Mouse (Mus musculus) erythroblast, adult 5-6 weeks (primary cell): ENCODE results near the gene Rab3b. TPM values are rescaled to one million over a fixed set of nuclear protein-coding genes. Genes with fewer than 3 reads are reported as not detected.
A peak's percentile ranks its signal among the peaks of the same experiment; 100 is the strongest.

ENCODE experiments used
- ATAC-seq: replicated peaks from 2 replicates; pipeline ENCODE4 v1.8.0; 2016; ENCODE audit warnings: moderate number of reproducible peaks, mild to moderate bottlenecking, moderate TSS enrichment, inconsistent platforms; ENCODE audit not compliant: poor library complexity, low FRiP score, severe bottlenecking
- total RNA-seq, 2 experiments: library from RNA; stranded (forward) in 1 of 2; stranded (reverse) in 1 of 2; fragments of 150-400 nt in 1 of 2; fragments of 200-764, 138-1000 nt in 1 of 2; gene quantifications; 2 replicates each; pipeline versions ENCODE4 v1.2.3 to v1.2.4; 2015 to 2017; ENCODE audit warnings: low replicate concordance in 2 of 2

Gene Rab3b
- total RNA-seq, 2 experiments from 2014 or later, result not detected

- no peak for ATAC-seq
Measured at GRCm38 (mm10) chr4:108942171-108942570, 63.3 kb downstream of the Rab3b start.

GRCm38 (mm10) chr4:108942986-108943720 is 64.3 kb downstream of the Rab3b start:
- ATAC-seq, result no peak

- ATAC-seq, result no peak
Measured at GRCm38 (mm10) chr4:108949168-108949567, 70.3 kb downstream of the Rab3b start.

GRCm38 (mm10) chr4:108950201-108950600 is 71.3 kb downstream of the Rab3b start:
- ATAC-seq, result no peak

GRCm38 (mm10) chr4:108951663-108952062 is 72.8 kb downstream of the Rab3b start:
- no peak for ATAC-seq

- peak; percentile 49 for ATAC-seq
Measured at GRCm38 (mm10) chr4:108959696-108960095, 80.8 kb downstream of the Rab3b start.

GRCm38 (mm10) chr4:108960619-108961460 is 82.0 kb downstream of the Rab3b start:
- ATAC-seq, result peak; percentile 91

GRCm38 (mm10) chr4:108963017-108963416 is 84.2 kb downstream of the Rab3b start:
- ATAC-seq, result no peak

GRCm38 (mm10) chr4:108969517-108969916 is 90.7 kb downstream of the Rab3b start:
- ATAC-seq, result no peak

GRCm38 (mm10) chr4:108971054-108971453 is 92.2 kb downstream of the Rab3b start:
- no peak for ATAC-seq

GRCm38 (mm10) chr4:108976458-108977071 is 97.7 kb downstream of the Rab3b start:
- peak; percentile 92 for ATAC-seq

GRCm38 (mm10) chr4:108986833-108987472 is 108.1 kb downstream of the Rab3b start:
- no peak for ATAC-seq

- ATAC-seq, result no peak
Measured at GRCm38 (mm10) chr4:108987473-108987842, 108.6 kb downstream of the Rab3b start.

GRCm38 (mm10) chr4:108989430-108989829 is 110.6 kb downstream of the Rab3b start:
- ATAC-seq, result no peak

GRCm38 (mm10) chr4:108990032-108990431 is 111.2 kb downstream of the Rab3b start:
- ATAC-seq, result peak; percentile 99

GRCm38 (mm10) chr4:108990571-108990970 is 111.7 kb downstream of the Rab3b start:
- peak; percentile 35 for ATAC-seq

GRCm38 (mm10) chr4:108991811-108992210 is 112.9 kb downstream of the Rab3b start:
- no peak for ATAC-seq
